Mouse (Mus musculus): ENCODE measurements at regions not wholly inside any gene's neighbourhood (a gene's known extent, or its start where the extent isn't known, plus 50 kb on each side); places are given as distances from the start of the nearest gene placed in this dataset.

GRCm38 (mm10) chr4:66482495-66483291 lies 78.3 kb upstream of the Astn2 start:
- ATAC-seq = 0 out of 2 replicates have a peak, but pooled peaks have one; percentile 36

GRCm38 (mm10) chr4:66478601-66479217 lies 74.3 kb upstream of the Astn2 start:
- 69% methylated on average over 8 of the region's 8 CpGs for WGBS
- no peak for TF ChIP-seq CTCF (IDR thresholded peaks at IDR 0.05; ENCODE audit: low read depth)
- no peak for ATAC-seq
- H3K27ac ChIP-seq (ENCODE audit: low read depth, low read length) = no peak overlapping the region
- no peak overlapping the region for H3K4me2 ChIP-seq (replicated peaks; ENCODE audit: low read depth)
- no peaks in the 10 kb centered on the region for H3K36me3 ChIP-seq (ENCODE audit: control insufficient read depth, insufficient read depth)
- no peak overlapping the region for H3K9ac ChIP-seq (ENCODE audit: low read depth, low read length)
- no peaks in the 10 kb centered on the region for H3K27me3 ChIP-seq (replicated peaks; ENCODE audit: control insufficient read depth, insufficient read depth, low read length)
- no peaks in the 10 kb centered on the region for H3K9me3 ChIP-seq (ENCODE audit: control insufficient read depth)
- no peak overlapping the region for H3K4me3 ChIP-seq (ENCODE audit: low read depth, low read length)
- no peaks in the 10 kb centered on the region for H3K4me1 ChIP-seq (replicated peaks; ENCODE audit: control insufficient read depth, insufficient read depth, low read length)

More at GRCm38 (mm10) chr4:66482495-66483291, 78.3 kb upstream of the Astn2 start:
- 59% methylated on average over 2 of the region's 2 CpGs for WGBS
- Histone ChIP-seq H3K4me2 (replicated peaks; ENCODE audit: low read depth) (no peak overlapping the region), H3K36me3 (ENCODE audit: control insufficient read depth, insufficient read depth) (no peaks in the 10 kb centered on the region), H3K4me1 (replicated peaks; ENCODE audit: control insufficient read depth, insufficient read depth, low read length) (no peaks in the 10 kb centered on the region), H3K9me3 (ENCODE audit: control insufficient read depth) (no peaks in the 10 kb centered on the region), H3K4me3 (ENCODE audit: low read depth, low read length) (no peak overlapping the region), H3K27me3 (replicated peaks; ENCODE audit: control insufficient read depth, insufficient read depth, low read length) (no peaks in the 10 kb centered on the region), H3K9ac (ENCODE audit: low read depth, low read length) (no peak overlapping the region), H3K27ac (ENCODE audit: low read depth, low read length) (no peak overlapping the region)
- TF ChIP-seq CTCF (IDR thresholded peaks at IDR 0.05; ENCODE audit: low read depth) = no peak
